Mouse (Mus musculus) left cerebral cortex, adult 2 months (tissue): ENCODE measurements at regions not wholly inside any gene's neighbourhood (a gene's known extent, or its start where the extent isn't known, plus 50 kb on each side); places are given as distances from the start of the nearest gene placed in this dataset.

ENCODE experiments used
- DNase-seq, 2 experiments: peaks; one replicate each; pipeline ENCODE4 v3.0.0; 2021 to 2022; ENCODE audit warnings: low spot score in 2 of 2, mixed read lengths in 1 of 2; ENCODE audit errors: extremely low spot score in 1 of 2
- H3K27ac ChIP-seq: fragments of 200-600 bp; 2 replicates; pipeline ENCODE4 v1.8.1; 2022
- H3K4me3 ChIP-seq: fragments of 200-600 bp; 2 replicates; pipeline ENCODE4 v1.8.1; 2022
- CTCF ChIP-seq: fragments of 200-600 bp; IDR thresholded peaks from 2 replicates; pipeline ENCODE4 v1.8.1; 2022; ENCODE audit warnings: antibody characterized with exemption, mild to moderate bottlenecking, moderate library complexity
- intact Hi-C: fragments of 180-260 bp; cut with DNase I; formaldehyde crosslinking; loops from one replicate; pipeline ENCODE4 v1.15.1; 2025

- TF ChIP-seq CTCF = no peak
- no peak for DNase-seq
- H3K4me3 ChIP-seq = no peak overlapping the region
- intact Hi-C loops = no loop called here
- H3K27ac ChIP-seq = no peak overlapping the region
Measured at GRCm38 (mm10) chr12:71433549-71434200, 124.0 kb downstream of the Dact1 start.

- Histone ChIP-seq H3K4me3 (no peak overlapping the region), H3K27ac (no peak overlapping the region)
- DNase-seq = no peak
- TF ChIP-seq CTCF = no peak; the same call in 1 of the 2 replicates
- intact Hi-C loops = no loop called here
Measured at GRCm38 (mm10) chr12:71438254-71438653, 128.6 kb downstream of the Dact1 start.

GRCm38 (mm10) chr12:71440863-71441262 lies 131.2 kb downstream of the Dact1 start:
- no peak for TF ChIP-seq CTCF
- no peak for DNase-seq
- Histone ChIP-seq H3K27ac (no peak overlapping the region), H3K4me3 (no peak overlapping the region)
- intact Hi-C loops = no loop called here

- no peak overlapping the region for H3K4me3 ChIP-seq
- H3K27ac ChIP-seq = no peak overlapping the region
- DNase-seq = no peak
- intact Hi-C loops = no loop called here
- no peak for TF ChIP-seq CTCF
Measured at GRCm38 (mm10) chr12:71441272-71441671, 131.6 kb downstream of the Dact1 start.

- no peak for TF ChIP-seq CTCF
- intact Hi-C loops = no loop called here
- no peak for DNase-seq
- Histone ChIP-seq H3K27ac (no peak overlapping the region), H3K4me3 (no peak overlapping the region)
Measured at GRCm38 (mm10) chr12:71446177-71446891, 136.7 kb downstream of the Dact1 start.

- no peak overlapping the region for H3K27ac ChIP-seq
- TF ChIP-seq CTCF = no peak
- DNase-seq = no peak
- intact Hi-C loops = no loop called here
- no peak overlapping the region for H3K4me3 ChIP-seq
Measured at GRCm38 (mm10) chr12:71446892-71447268, 137.2 kb downstream of the Dact1 start.

GRCm38 (mm10) chr12:71449032-71449431 lies 139.3 kb downstream of the Dact1 start:
- Histone ChIP-seq H3K4me3 (no peak overlapping the region), H3K27ac (no peak overlapping the region)
- intact Hi-C loops = no loop called here
- no peak for TF ChIP-seq CTCF
- DNase-seq = no peak

GRCm38 (mm10) chr12:71450128-71450527 lies 140.4 kb downstream of the Dact1 start:
- Histone ChIP-seq H3K27ac (no peak overlapping the region), H3K4me3 (no peak overlapping the region)
- no peak for DNase-seq
- intact Hi-C loops = no loop called here
- no peak for TF ChIP-seq CTCF

GRCm38 (mm10) chr12:71450680-71451463 lies 141.2 kb downstream of the Dact1 start:
- no peak overlapping the region for H3K4me3 ChIP-seq
- H3K27ac ChIP-seq = no peak overlapping the region
- no peak for TF ChIP-seq CTCF
- intact Hi-C loops = no loop called here
- no peak for DNase-seq

GRCm38 (mm10) chr12:71456900-71457299 lies 147.2 kb downstream of the Dact1 start:
- intact Hi-C loops = no loop called here
- Histone ChIP-seq H3K27ac (no peak overlapping the region), H3K4me3 (no peak overlapping the region)
- no peak for DNase-seq
- no peak for TF ChIP-seq CTCF

- intact Hi-C loops = no loop called here
Measured at GRCm38 (mm10) chr12:71458559-71459176, 149.0 kb downstream of the Dact1 start.

GRCm38 (mm10) chr12:71460643-71461042 lies 151.0 kb downstream of the Dact1 start:
- TF ChIP-seq CTCF = no peak
- intact Hi-C loops = no loop called here
- no peak overlapping the region for H3K4me3 ChIP-seq

More at GRCm38 (mm10) chr12:71458559-71459176, 149.0 kb downstream of the Dact1 start:
- no peak overlapping the region for H3K27ac ChIP-seq
- DNase-seq = no peak
- no peak for TF ChIP-seq CTCF
- no peak overlapping the region for H3K4me3 ChIP-seq

More at GRCm38 (mm10) chr12:71460643-71461042, 151.0 kb downstream of the Dact1 start:
- DNase-seq = no peak
- H3K27ac ChIP-seq = no peak overlapping the region
